Mouse (Mus musculus): ENCODE data around the gene Gba2.

The Gba2 gene

GRCm38 (mm10) chr4:43582241-43582640 is 3.6 kb upstream of the Gba2 start:
- DNase-seq (ENCODE audit: extremely low read depth, insufficient read length, low spot score), result no peak

- no peak for DNase-seq (ENCODE audit: extremely low read depth, insufficient read length, low spot score)
Observed at GRCm38 (mm10) chr4:43581381-43581780, 2.7 kb upstream of the Gba2 start.

GRCm38 (mm10) chr4:43580721-43581120 is 2.0 kb upstream of the Gba2 start:
- DNase-seq (ENCODE audit: extremely low read depth, insufficient read length, low spot score), result no peak

- no peak for DNase-seq (ENCODE audit: extremely low read depth, insufficient read length, low spot score)
Observed at GRCm38 (mm10) chr4:43579731-43580130, 1.1 kb upstream of the Gba2 start.

- no peak for DNase-seq (ENCODE audit: extremely low read depth, insufficient read length, low spot score)
Observed at GRCm38 (mm10) chr4:43579256-43579655, 583 bp upstream of the Gba2 start.

GRCm38 (mm10) chr4:43577237-43577881 is 1.3 kb downstream of the Gba2 start:
- DNase-seq (ENCODE audit: extremely low read depth, insufficient read length, low spot score), result no peak

- no peak for DNase-seq (ENCODE audit: extremely low read depth, insufficient read length, low spot score)
Observed at GRCm38 (mm10) chr4:43575356-43575755, 3.3 kb downstream of the Gba2 start.

- DNase-seq (ENCODE audit: extremely low read depth, insufficient read length, low spot score), result no peak
Observed at GRCm38 (mm10) chr4:43573561-43573960, 5.1 kb downstream of the Gba2 start.

- DNase-seq (ENCODE audit: extremely low read depth, insufficient read length, low spot score), result no peak
Observed at GRCm38 (mm10) chr4:43571395-43572045, 7.2 kb downstream of the Gba2 start.

- no peak for DNase-seq (ENCODE audit: extremely low read depth, insufficient read length, low spot score)
Observed at GRCm38 (mm10) chr4:43567140-43567539, 11.5 kb downstream of the Gba2 start.

- DNase-seq (ENCODE audit: extremely low read depth, insufficient read length, low spot score), result no peak
Observed at GRCm38 (mm10) chr4:43564231-43564630, 14.4 kb downstream of the Gba2 start.

- no peak for DNase-seq (ENCODE audit: extremely low read depth, insufficient read length, low spot score)
Observed at GRCm38 (mm10) chr4:43563601-43563875, 15.1 kb downstream of the Gba2 start.

GRCm38 (mm10) chr4:43562769-43563600 is 15.7 kb downstream of the Gba2 start:
- DNase-seq (ENCODE audit: extremely low read depth, insufficient read length, low spot score), result no peak

- DNase-seq (ENCODE audit: extremely low read depth, insufficient read length, low spot score), result peak; percentile 97
Observed at GRCm38 (mm10) chr4:43561997-43562768, 16.5 kb downstream of the Gba2 start, which contains the start of the genes Creb3 and Tln1. TSS of gene Creb3 (plus strand) at chr4:43562332. TSS of gene Tln1 (minus strand) at chr4:43562691.

- no peak for DNase-seq (ENCODE audit: extremely low read depth, insufficient read length, low spot score)
Observed at GRCm38 (mm10) chr4:43561436-43561996, 17.2 kb downstream of the Gba2 start.

GRCm38 (mm10) chr4:43560976-43561375 is 17.7 kb downstream of the Gba2 start:
- DNase-seq (ENCODE audit: extremely low read depth, insufficient read length, low spot score), result no peak

GRCm38 (mm10) chr4:43560243-43560611 is 18.4 kb downstream of the Gba2 start:
- DNase-seq (ENCODE audit: extremely low read depth, insufficient read length, low spot score), result peak; percentile 84

GRCm38 (mm10) chr4:43559519-43560242 is 19.0 kb downstream of the Gba2 start:
- no peak for DNase-seq (ENCODE audit: extremely low read depth, insufficient read length, low spot score)

- DNase-seq (ENCODE audit: extremely low read depth, insufficient read length, low spot score), result peak; percentile 78
Observed at GRCm38 (mm10) chr4:43558631-43559356, 19.9 kb downstream of the Gba2 start.

Data from 3134 (cell line).